Comparison of ENCODE assay signal across 12 mouse cellular contexts in the genomic region with DNA sequence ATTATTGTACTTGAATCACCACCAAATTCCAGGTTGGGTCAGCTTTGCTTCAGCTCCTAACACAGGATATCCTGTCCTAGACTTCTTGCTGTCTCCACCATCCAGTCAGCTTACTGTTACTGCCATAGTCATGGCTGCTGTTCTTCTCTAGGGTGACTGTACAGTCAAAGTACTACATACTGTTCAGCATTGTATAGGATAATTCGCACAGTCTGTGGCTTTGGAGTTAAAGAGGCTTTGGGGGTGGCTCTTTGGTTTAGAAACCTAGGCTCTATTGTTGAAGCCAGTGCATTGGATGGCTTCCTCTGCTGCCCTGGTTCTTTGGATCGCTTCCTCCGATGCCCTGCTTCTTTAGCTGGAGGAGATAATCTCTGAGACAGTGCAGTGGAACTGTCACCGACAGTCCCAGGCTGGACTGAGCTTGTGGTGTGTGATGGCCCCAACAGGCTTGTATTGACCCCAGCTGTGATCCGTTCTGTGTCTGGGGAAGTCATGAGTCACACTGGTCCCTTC.
DNase-seq lines count a peak whose midpoint lies in the region; ATAC-seq and TF ChIP-seq lines count a peak whose summit lies in the region.
"Had no signal": no experiment of that assay in that cellular context is flagged by ENCODE, and none has a peak within 500 bp of the region (broad histone marks: within the 10 kb centered on the region; RNA-seq: fewer than 3 reads in every experiment).

No protein-coding gene starts in this region.

- H3K9me3 ChIP-seq in kidney, embryonic 15.5 days (replicated peaks), result no peaks in the 10 kb centered on the region
- no peaks in the 10 kb centered on the region for H3K9me3 ChIP-seq in hindbrain, embryonic 13.5 days
- H3K9me3 ChIP-seq in midbrain, postnatal 0 days (ENCODE audit: low read length), result no peaks in the 10 kb centered on the region
- H3K9me3 ChIP-seq: G1E; liver, embryonic 15.5 days had no signal

- H3K27me3 ChIP-seq in kidney, embryonic 15.5 days, result no peaks in the 10 kb centered on the region
- H3K27me3 ChIP-seq in hindbrain, embryonic 13.5 days, result no peaks in the 10 kb centered on the region
- no peaks in the 10 kb centered on the region for H3K27me3 ChIP-seq in midbrain, postnatal 0 days (ENCODE audit: insufficient read depth, low read length)
- H3K27me3 ChIP-seq: liver, embryonic 15.5 days had no signal

- H3K36me3 ChIP-seq in kidney, embryonic 15.5 days, result peaks cover 14% of the 10 kb centered on the region
- peaks cover 13% of the 10 kb centered on the region for H3K36me3 ChIP-seq in hindbrain, embryonic 13.5 days
- H3K36me3 ChIP-seq in midbrain, postnatal 0 days (ENCODE audit: insufficient read depth, low read length), result 0 out of 2 replicates have a peak, but pooled peaks cover 4% of the 10 kb centered on the region
- H3K36me3 ChIP-seq: liver, embryonic 15.5 days had no signal

- no peak overlapping the region for H3K9ac ChIP-seq in kidney, embryonic 15.5 days
- 0 out of 2 replicates have a peak overlapping the region, but pooled peaks have one; percentile 39 for H3K9ac ChIP-seq in hindbrain, embryonic 13.5 days
- no peak overlapping the region for H3K9ac ChIP-seq in midbrain, postnatal 0 days (replicated peaks; ENCODE audit: low read length, poor library complexity, severe bottlenecking)
- H3K9ac ChIP-seq: liver, embryonic 15.5 days had no signal

- H3K4me1 ChIP-seq in kidney, embryonic 15.5 days, result peaks cover 46% of the 10 kb centered on the region
- peaks cover 9% of the 10 kb centered on the region for H3K4me1 ChIP-seq in embryonic fibroblast, embryonic 13.5 days (ENCODE audit: control insufficient read depth, insufficient read depth, low read length)
- peaks cover 80% of the 10 kb centered on the region for H3K4me1 ChIP-seq in hindbrain, embryonic 13.5 days (replicated peaks)
- H3K4me1 ChIP-seq in midbrain, postnatal 0 days (ENCODE audit: insufficient read depth, low read length), result peaks cover 33% of the 10 kb centered on the region; the same call in 1 of the 2 replicates
- H3K4me1 ChIP-seq: liver, embryonic 15.5 days had no signal

- DNase-seq in kidney, adult 8-10 months, result no peak
- no peak for DNase-seq in midbrain, postnatal 0 days (ENCODE audit: low spot score)
- no peak for DNase-seq in frontal cortex, postnatal 14 days (ENCODE audit: low spot score in 2 of 2)
- no peak for DNase-seq in retina, postnatal 1 day
- DNase-seq: adrenal gland, adult 8-10 months; right cerebral cortex, postnatal 25 days; thymus, postnatal 4 days had no signal

- no peak for ATAC-seq in kidney, embryonic 15.5 days (replicated peaks; ENCODE audit: low FRiP score)
- ATAC-seq in hindbrain, embryonic 13.5 days (ENCODE audit: low FRiP score), result no peak
- ATAC-seq in midbrain, postnatal 0 days (ENCODE audit: low FRiP score), result no peak

- no peak overlapping the region for H3K4me3 ChIP-seq in kidney, embryonic 15.5 days (replicated peaks)
- no peak overlapping the region for H3K4me3 ChIP-seq in embryonic fibroblast, embryonic 13.5 days (ENCODE audit: insufficient read depth, low read length)
- H3K4me3 ChIP-seq in hindbrain, embryonic 13.5 days, result no peak overlapping the region
- H3K4me3 ChIP-seq in midbrain, postnatal 0 days (ENCODE audit: low read depth, low read length), result no peak overlapping the region
- H3K4me3 ChIP-seq: liver, embryonic 15.5 days had no signal

- H3K27ac ChIP-seq in kidney, embryonic 15.5 days, result peak overlapping the region; percentile 92
- peak overlapping the region; percentile 83 for H3K27ac ChIP-seq in embryonic fibroblast, embryonic 13.5 days (ENCODE audit: insufficient read depth, low read length)
- H3K27ac ChIP-seq in hindbrain, embryonic 13.5 days, result peak overlapping the region; percentile 99
- H3K27ac ChIP-seq in midbrain, postnatal 0 days (ENCODE audit: low read depth, low read length), result peak overlapping the region; percentile 92
- H3K27ac ChIP-seq: liver, embryonic 15.5 days had no signal

- TF ChIP-seq CTCF in embryonic fibroblast, embryonic 13.5 days (IDR thresholded peaks at IDR 0.05; ENCODE audit: borderline replicate concordance, insufficient read depth, low read length), result no peak
- no peak for TF ChIP-seq CTCF in midbrain, postnatal 0 days (IDR thresholded peaks at IDR 0.05)

- no peak for TF ChIP-seq POLR2A in embryonic fibroblast, embryonic 13.5 days (IDR thresholded peaks at IDR 0.05; ENCODE audit: low read depth, low read length)

- WGBS in kidney, embryonic 15.5 days, result 90% methylated on average over 5 of the region's 5 CpGs
- 77% methylated on average over 5 of the region's 5 CpGs for WGBS in hindbrain, embryonic 13.5 days
- 55% methylated on average over 5 of the region's 5 CpGs for WGBS in midbrain, postnatal 0 days

- no peak overlapping the region for H3K4me2 ChIP-seq in kidney, embryonic 15.5 days
- H3K4me2 ChIP-seq in hindbrain, embryonic 13.5 days, result no peak overlapping the region
- no peak overlapping the region for H3K4me2 ChIP-seq in midbrain, postnatal 0 days (ENCODE audit: low read depth, low read length, poor library complexity, severe bottlenecking)
- H3K4me2 ChIP-seq: liver, embryonic 15.5 days had no signal
